Mouse (Mus musculus) testis, adult 2 months (tissue): Measurements from ENCODE around the gene Amn. TPM values are rescaled to one million over a fixed set of nuclear protein-coding genes. Genes with fewer than 3 reads are reported as not detected.

ENCODE experiments used
- H3K27ac ChIP-seq: fragments of 200-500 bp; 2 replicates; pipeline ENCODE4 v1.5.1; 2012; ENCODE audit warnings: low read depth, low read length; ENCODE audit not compliant: control insufficient read depth, insufficient read depth
- H3K27me3 ChIP-seq: fragments of 200-500 bp; 2 replicates; pipeline ENCODE4 v1.6.1; 2012; ENCODE audit warnings: mild to moderate bottlenecking, low read length, moderate library complexity; ENCODE audit not compliant: control insufficient read depth, insufficient read depth
- H3K36me3 ChIP-seq: fragments of 200-500 bp; 2 replicates; pipeline ENCODE4 v1.6.1; 2012; ENCODE audit warnings: mild to moderate bottlenecking, low read length; ENCODE audit not compliant: control insufficient read depth, insufficient read depth
- H3K4me1 ChIP-seq: fragments of 200-500 bp; 2 replicates; pipeline ENCODE4 v1.6.1; 2012; ENCODE audit warnings: low read length; ENCODE audit not compliant: control insufficient read depth, insufficient read depth
- H3K4me3 ChIP-seq: fragments of 200-500 bp; 2 replicates; pipeline ENCODE4 v1.5.1; 2012; ENCODE audit warnings: low read depth, mild to moderate bottlenecking, low read length, moderate library complexity, mixed read lengths; ENCODE audit not compliant: control insufficient read depth
- CTCF ChIP-seq: fragments of 200-500 bp; IDR thresholded peaks from 2 replicates; pipeline ENCODE4 v1.5.1; 2012; ENCODE audit warnings: low read depth, mild to moderate bottlenecking, inconsistent platforms, low read length, moderate library complexity; ENCODE audit not compliant: control insufficient read depth, insufficient read depth, insufficient replicate concordance
- POLR2A ChIP-seq: fragments of 200-500 bp; IDR thresholded peaks from 2 replicates; pipeline ENCODE4 v1.6.1; 2012; ENCODE audit warnings: low read depth, mild to moderate bottlenecking, inconsistent platforms, low read length, moderate library complexity; ENCODE audit not compliant: control insufficient read depth
- polyA plus RNA-seq: library from polyadenylated mRNA; depleted of rRNA; stranded (reverse); fragments of >200 nt; gene quantifications from 2 replicates; pipeline ENCODE4 v1.2.3, GENCODE M21; 2012

Amn gene
- polyA plus RNA-seq, 1 experiment: 14.4 TPM

DNA sequence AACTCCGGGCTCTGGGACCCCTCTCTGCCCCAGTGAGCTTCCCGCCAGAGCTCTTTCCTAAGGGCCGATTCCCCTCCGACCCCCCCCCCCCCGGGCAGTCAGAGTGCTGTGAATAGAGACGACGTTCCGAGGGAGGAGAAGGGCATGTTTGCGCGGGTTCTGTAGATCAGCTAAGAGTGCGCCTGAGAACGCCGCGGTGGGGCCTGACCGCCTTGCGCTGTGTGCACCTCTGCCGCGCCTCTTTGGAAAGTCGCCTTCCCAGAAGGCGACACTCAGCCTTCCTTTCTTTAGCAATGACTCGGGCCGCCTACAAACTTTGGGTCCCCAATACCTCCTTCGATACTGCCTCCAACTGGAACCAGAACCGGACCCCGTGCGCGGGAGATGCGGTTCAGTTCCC, 511 bp downstream of the Amn start:
- TF ChIP-seq POLR2A (no peak), CTCF (no peak)
- Histone ChIP-seq H3K4me3 (peak overlapping the region; percentile 63), H3K4me1 (peaks cover 27% of the 10 kb centered on the region), H3K27ac (no peak overlapping the region), H3K36me3 (no peaks in the 10 kb centered on the region), H3K27me3 (no peaks in the 10 kb centered on the region)

DNA sequence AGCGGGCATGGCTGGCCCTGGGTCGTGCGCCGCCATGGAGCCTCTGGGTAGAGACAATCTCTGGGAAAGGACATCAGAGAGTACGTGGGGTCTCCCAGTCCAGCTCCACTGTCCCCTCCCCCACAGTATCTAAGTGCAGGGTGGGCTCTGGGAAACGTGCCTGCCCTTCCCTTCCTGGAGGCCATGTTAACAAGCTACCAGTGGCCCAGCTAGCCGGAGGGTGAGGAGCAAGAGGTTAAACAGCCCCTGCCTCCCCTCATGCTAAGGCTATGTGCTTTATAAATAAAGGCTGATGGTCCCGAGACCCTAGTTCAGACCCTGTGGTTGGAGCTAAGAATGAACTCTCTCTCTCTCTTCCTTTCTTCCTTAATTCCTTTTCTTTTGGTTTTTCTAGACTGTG, 1.1 kb downstream of the Amn start:
- peaks cover 27% of the 10 kb centered on the region for H3K4me1 ChIP-seq
- no peaks in the 10 kb centered on the region for H3K27me3 ChIP-seq
- peak overlapping the region; percentile 63 for H3K4me3 ChIP-seq
- no peak overlapping the region for H3K27ac ChIP-seq
- no peaks in the 10 kb centered on the region for H3K36me3 ChIP-seq
- TF ChIP-seq POLR2A (no peak), CTCF (no peak)

- peaks cover 27% of the 10 kb centered on the region for H3K4me1 ChIP-seq
- H3K36me3 ChIP-seq: no peaks in the 10 kb centered on the region
- H3K27me3 ChIP-seq: no peaks in the 10 kb centered on the region
- no peak for TF ChIP-seq POLR2A
- peak; percentile 93 for TF ChIP-seq CTCF
- no peak overlapping the region for H3K27ac ChIP-seq
- peak overlapping the region; percentile 63 for H3K4me3 ChIP-seq
Observed at GRCm38 (mm10) chr12:111272420-111272819, 1.5 kb downstream of the Amn start.

DNA sequence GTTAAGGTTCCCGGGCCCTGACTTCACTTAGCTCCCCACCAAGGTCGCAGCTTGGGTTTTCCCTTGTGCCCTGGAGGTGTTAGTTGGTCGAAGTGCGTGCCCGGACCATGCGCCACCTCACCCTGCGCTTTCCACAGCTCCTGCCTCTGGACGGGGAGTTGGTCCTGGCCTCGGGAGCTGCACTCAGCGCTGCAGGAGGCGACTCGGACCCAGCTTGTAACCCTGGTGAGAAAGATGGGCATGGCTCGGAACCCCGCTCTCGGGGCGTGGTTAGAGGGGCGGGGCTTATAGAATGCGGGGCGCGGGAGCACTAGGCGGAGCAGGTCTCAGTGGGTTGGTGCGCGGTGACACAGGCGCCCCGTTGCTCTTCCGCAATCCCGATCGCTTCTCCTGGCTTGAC, 3.1 kb downstream of the Amn start:
- no peak for TF ChIP-seq POLR2A
- TF ChIP-seq CTCF: no peak
- no peaks in the 10 kb centered on the region for H3K36me3 ChIP-seq
- H3K27me3 ChIP-seq: no peaks in the 10 kb centered on the region
- H3K27ac ChIP-seq: no peak overlapping the region
- peaks cover 27% of the 10 kb centered on the region for H3K4me1 ChIP-seq
- peak overlapping the region; percentile 57 for H3K4me3 ChIP-seq

GRCm38 (mm10) chr12:111274447-111275149, 3.7 kb downstream of the Amn start:
- Histone ChIP-seq H3K27me3 (no peaks in the 10 kb centered on the region), H3K4me1 (peaks cover 27% of the 10 kb centered on the region), H3K36me3 (no peaks in the 10 kb centered on the region), H3K4me3 (peak overlapping the region; percentile 57), H3K27ac (no peak overlapping the region)
- no peak; the same call in 1 of the 2 replicates for TF ChIP-seq POLR2A

- peak overlapping the region; percentile 57 for H3K4me3 ChIP-seq
- no peak overlapping the region for H3K27ac ChIP-seq
- no peaks in the 10 kb centered on the region for H3K36me3 ChIP-seq
- H3K4me1 ChIP-seq: peaks cover 27% of the 10 kb centered on the region
- H3K27me3 ChIP-seq: no peaks in the 10 kb centered on the region
- TF ChIP-seq CTCF (no peak), POLR2A (no peak)
Observed at GRCm38 (mm10) chr12:111275150-111275841, 4.4 kb downstream of the Amn start.

DNA sequence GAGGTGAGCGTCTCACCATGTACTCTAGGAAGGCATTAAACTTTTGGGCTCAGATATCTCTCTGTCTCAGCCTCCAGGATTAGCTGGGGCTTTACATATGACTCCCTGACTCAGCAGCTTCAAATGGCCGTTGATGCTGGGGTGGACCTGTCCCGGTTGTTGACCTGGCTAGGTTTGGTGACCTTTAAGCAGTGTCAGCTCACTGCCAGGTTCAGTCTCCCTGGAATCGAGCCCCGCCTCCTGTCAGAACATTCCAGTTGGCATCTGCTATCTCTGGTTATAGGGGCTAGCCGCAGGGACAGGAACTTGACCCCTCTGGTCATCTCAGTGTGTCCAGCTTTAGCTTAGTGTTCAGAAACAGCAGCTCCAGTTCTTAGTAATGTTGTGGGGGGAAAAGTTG, 5.5 kb downstream of the Amn start:
- no peak overlapping the region for H3K4me3 ChIP-seq
- no peaks in the 10 kb centered on the region for H3K36me3 ChIP-seq
- no peak overlapping the region for H3K27ac ChIP-seq
- H3K27me3 ChIP-seq: no peaks in the 10 kb centered on the region
- peaks cover 23% of the 10 kb centered on the region for H3K4me1 ChIP-seq
- no peak for TF ChIP-seq POLR2A
- no peak for TF ChIP-seq CTCF

- no peaks in the 10 kb centered on the region for H3K36me3 ChIP-seq
- no peak for TF ChIP-seq POLR2A
- TF ChIP-seq CTCF: no peak
- H3K4me1 ChIP-seq: peaks cover 5% of the 10 kb centered on the region
- H3K27ac ChIP-seq: no peak overlapping the region
- H3K4me3 ChIP-seq: no peak overlapping the region
- H3K27me3 ChIP-seq: no peaks in the 10 kb centered on the region
Observed at GRCm38 (mm10) chr12:111283573-111283972, 12.7 kb downstream of the Amn start.
